Mouse (Mus musculus) MN1 (cell line): ENCODE results near the gene Unc5b.
"Not testable (repeated sequence)": the region's sequence is repeated elsewhere in the genome, so short reads cannot be mapped to it uniquely, and the experiment has no call there.

Source experiments
- DNase-seq: peaks from one replicate; pipeline ENCODE4 v3.0.0-alpha.2; 2016; ENCODE audit warnings: low spot score

Unc5b gene

GRCm38 (mm10) chr10:60831379-60831778, at the start of gene Unc5b:
TSS of gene Unc5b (minus strand) at chr10:60831581.
- DNase-seq, result peak; percentile 99

GRCm38 (mm10) chr10:60879817-60880216, 48.4 kb upstream of the Unc5b start:
- no peak for DNase-seq

DNA sequence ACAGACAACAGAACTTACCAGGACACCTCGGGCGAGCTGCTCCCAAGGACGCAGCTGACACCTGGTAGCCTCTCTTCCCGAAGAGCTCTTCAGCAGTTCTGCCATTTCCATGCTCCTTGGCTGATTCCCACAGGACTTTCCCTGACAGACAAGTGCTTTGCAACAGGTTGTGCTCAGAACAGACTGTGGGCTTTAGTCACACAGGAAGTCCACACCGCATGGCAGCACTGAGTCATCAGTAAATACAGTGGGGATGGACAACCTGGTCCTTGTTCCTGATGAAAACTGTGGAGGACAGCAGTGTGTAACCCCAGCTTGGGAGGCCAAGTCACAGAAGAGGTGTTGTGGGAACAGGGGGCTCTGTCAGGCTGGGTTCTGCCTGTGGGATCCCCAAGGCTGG, 45.7 kb upstream of the Unc5b start:
- peak; percentile 25 for DNase-seq

DNA sequence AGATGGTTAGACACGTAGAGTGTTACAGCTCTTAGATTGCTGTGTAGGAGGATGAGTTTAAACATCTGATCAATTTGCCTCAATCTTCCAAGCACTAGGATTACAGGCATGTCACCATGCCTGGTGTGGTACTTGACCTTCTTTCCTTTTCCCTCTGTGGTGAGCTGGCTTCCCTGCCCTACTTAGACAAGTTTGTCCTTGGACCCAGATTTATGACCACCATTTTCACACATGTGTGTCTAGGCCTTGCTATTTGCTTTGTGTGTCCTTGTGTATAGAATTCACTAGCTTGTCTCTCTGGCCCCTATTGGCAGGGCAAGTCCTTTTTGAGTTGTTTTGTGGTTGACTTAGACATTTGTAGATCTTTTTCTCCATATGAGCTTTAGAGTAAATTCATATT, 43.6 kb upstream of the Unc5b start:
- no peak for DNase-seq

DNA sequence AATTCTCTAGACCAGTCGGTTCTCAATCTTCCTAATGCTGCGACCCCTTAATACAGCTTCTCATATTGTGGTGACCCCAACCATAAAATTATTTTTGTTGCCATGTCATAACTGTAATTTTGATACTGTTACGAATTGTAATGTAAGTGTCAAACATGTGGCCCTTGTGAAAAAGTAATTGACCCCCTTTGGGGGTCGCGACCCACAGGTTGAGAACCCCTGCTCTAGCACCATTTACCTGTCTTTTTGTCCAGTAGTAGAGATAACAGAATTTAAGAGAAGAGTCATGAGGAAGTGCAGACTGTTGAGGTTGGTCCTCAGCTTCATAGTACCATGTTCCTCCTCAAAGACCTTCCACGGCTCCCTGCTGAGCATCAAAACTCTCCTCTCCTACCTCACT, 31.9 kb upstream of the Unc5b start:
- DNase-seq, result no peak

DNA sequence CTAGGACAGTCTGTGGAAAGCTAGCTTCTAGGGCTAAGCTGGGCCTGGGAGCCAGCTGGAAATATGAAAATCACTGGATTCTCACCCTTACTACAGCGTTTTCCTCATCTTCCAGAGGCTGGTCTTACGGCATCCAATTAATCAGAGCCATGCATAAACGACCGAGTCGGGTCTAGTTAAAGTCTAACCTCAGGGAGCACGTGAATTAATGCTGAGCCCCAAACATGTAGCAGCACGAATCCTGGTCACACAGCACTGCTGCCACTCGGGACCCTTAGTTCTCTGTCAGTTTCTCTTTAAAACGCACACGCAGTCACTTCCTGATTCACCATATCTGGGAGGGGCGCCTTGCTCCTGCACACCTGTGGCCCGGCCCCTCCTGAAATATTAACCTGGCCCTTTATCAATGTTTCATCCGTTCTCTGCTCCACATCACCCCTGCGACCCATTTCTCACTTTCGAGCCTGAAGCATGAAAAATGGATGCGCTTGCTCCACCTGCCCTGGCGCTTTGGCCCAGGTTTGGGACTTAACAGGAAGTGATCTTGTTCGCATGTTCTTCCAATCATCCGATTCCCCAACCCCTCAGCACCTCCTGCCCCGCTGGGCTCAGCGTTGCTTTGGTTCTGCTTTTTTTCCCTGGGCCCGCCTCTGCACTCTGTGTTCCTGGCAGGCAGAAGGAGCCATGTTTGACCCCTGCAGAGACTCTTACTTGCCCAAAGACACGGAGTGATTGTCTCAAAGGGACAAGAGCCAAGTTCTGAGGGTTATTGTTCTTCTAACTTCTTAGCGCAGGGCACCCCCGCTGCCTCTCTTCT, 31.3 kb upstream of the Unc5b start:
- DNase-seq, result no peak

- not testable (repeated sequence) for DNase-seq
Measured at GRCm38 (mm10) chr10:60845271-60845670, 13.9 kb upstream of the Unc5b start.

- peak; percentile 78 for DNase-seq
Measured at GRCm38 (mm10) chr10:60838816-60839215, 7.4 kb upstream of the Unc5b start.

DNA sequence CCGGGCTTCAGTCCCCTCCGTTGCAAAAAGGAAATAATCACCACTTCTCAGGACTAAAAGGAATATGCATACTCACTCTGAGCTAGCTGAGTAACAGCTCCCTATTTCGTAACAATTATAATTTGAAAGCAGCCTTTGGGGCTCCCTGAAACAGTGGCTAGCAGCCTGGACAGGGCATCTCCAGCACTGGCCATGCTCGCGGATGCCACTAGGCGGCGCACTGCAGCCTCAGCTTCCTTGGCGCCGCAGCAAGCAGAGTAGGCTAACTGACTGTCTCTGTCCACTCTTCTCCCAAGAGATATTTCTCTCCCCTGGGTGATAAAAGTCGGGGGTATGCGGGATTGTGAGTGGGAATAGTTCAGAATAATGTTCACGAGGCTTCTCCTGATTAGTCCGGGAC, 3.6 kb upstream of the Unc5b start:
- peak; percentile 87 for DNase-seq

DNA sequence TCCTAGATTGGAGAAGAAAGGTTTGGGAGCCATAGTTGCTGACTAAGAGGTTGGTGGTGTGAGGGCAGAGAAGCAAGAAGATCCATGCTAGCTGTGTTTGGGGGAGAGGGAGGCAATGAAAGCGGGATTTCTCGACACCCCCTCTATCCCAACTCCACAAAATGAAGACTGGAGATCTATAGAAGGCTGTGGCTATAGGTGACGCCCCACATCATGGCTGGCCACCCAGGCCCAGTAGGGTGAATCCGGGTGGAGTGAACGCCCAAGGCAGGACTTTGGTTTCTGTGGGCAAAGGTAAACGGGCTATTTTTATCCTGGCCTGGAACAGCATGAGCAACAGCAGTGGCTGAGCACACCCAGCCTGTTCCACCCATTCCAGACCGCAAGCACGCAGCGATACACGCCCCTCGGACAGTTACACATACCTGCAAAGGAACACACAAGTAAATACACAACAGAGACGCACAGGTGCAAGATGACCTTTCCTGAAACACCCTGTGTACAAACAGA, 1.3 kb upstream of the Unc5b start:
- DNase-seq, result no peak

DNA sequence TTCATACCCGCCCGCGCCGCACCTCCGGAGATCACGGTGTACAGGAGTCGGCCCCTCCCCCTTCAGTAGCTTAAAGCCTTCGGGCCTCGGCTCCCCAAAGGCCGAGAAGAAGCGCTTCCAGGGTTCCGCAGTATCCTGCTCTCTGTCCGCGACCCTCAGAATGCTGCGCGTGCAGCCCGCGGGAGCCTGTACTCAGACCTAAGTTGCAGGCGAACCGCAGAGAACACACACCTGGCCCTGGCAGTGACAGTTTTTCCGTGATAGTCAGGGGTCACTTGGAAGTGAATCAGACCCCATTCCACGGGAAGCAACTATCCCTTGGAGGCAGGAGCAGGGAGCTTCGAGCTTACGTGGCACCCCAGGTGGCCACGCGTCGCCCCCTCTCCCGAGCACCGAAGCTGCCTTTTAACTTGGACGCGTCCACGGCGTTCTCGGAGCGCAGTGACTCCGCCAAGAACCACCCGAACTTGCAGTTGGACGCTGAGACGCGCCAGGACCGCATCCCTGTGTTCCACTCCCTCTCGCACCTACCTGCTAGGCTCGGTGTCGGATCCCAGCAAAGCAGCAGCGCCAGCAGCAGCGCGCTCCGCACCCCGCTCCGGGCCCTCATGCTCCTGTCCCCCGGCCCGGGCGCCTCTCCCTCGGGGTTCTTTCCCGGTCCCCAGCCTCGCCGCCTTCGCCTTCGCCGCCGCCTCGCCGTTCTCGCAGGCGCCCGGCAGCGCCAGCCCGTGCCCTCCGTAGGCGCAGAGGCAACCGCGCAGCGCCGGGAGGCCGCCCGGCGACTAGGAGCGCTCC, 628 bp downstream of the Unc5b start:
- DNase-seq, result peak; percentile 62

DNA sequence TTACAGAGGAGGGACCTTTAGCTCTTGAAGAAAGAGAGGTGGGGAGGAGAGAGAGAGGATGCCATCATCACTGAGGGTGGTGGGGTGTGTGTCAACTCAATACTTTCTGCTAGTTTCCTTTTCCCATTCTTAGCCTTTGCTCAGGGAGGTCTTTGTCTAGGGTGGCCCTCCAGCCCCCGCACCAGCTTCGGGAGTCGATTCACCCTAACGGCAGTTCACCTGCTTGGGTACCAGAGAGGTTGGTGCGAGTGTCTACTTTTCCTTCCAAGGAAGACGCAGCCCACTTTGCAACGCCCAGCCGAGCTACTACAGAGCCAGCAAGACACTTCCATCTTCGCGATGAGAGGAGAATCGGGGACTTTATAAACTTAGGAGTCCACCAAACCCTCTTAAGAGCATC, 1.4 kb downstream of the Unc5b start:
- no peak for DNase-seq

DNA sequence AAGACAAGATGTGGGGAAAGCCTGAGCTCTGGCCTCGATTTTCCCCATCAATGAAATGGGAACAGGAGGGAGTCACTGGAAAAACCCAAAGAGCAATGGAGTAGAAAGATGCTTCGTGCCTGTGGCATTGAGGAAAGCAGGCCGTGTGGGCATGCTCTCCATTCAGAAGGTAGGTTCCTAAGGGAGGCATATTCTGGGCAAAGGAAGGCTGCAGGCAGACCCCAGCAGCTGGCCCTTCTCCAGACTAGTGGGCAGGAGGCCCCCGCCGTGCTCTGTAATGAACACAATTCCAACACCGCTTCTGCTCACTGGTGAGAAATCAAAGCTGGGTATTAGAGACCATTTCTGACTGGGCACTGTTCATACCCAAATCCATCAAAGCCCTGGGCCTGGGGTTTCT, 2.3 kb downstream of the Unc5b start:
- no peak for DNase-seq

DNA sequence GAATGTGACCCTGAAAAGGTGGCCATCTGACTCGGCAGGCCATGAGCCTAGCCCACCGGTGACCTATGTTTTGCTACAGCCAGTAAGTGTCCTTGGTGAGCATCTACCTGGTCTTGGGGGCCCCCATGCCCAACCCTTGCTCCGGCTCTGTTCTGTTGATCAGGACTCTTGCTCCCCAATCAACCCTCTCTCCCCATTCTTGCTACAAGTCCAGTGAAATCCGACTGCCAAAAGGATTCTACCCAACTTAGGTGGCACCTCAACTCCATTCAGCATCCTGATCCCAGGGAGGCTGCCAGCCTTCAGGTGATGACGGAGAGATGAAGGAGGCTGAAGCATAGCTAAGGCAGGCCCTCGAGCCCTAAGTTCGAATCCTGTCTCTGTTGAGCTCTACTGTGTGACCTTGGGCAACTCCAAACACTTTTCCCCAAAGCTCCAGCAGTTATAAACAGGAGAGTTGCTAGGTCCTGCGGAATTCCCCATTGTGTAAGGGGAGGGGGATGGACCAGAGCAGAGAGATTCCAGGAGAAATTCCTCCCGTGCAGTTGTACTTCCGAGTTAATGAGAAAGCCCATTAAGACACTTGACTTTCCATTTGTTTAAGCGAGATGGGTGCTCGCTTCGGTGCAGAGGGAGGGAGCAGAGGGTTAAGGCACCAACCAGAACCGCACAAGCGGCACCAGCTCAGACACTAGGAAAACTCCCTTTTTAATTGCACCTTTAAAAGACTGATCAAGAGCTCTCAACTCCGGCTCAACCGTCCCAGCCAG, 3.3 kb downstream of the Unc5b start:
- DNase-seq, result no peak

GRCm38 (mm10) chr10:60827266-60827665, 4.1 kb downstream of the Unc5b start:
- peak; percentile 87 for DNase-seq

- DNase-seq, result peak; percentile 77
Measured at GRCm38 (mm10) chr10:60826461-60827237, 4.7 kb downstream of the Unc5b start.

GRCm38 (mm10) chr10:60825955-60826354, 5.4 kb downstream of the Unc5b start:
- no peak for DNase-seq

DNA sequence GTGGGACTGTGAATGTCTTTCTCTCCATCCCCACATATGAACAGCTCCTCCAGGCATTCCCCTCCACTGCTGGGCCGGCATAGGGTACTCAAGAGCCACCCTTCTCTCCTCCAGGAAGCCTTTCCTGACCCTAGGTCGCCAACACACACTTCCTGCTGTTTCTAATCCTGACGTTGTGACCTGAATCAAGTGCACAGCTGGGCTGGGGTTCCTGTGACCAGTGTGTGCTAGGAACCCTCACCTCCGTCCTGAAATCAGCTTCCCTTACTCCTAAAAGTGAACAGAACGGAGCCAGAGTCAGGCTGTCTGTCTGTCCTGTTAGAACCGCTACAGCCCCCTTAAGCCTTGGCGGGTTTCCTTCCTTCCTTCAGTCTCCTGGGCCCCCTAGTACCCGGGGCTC, 7.6 kb downstream of the Unc5b start:
- DNase-seq, result no peak

- DNase-seq, result peak; percentile 64
Measured at GRCm38 (mm10) chr10:60822641-60823425, 8.5 kb downstream of the Unc5b start.

- peak; percentile 89 for DNase-seq
Measured at GRCm38 (mm10) chr10:60821736-60822358, 9.5 kb downstream of the Unc5b start.
